Mouse (Mus musculus) liver, embryonic 14.5 days (tissue): Measurements from ENCODE around the gene Fhod1. TPM values are rescaled to one million over a fixed set of nuclear protein-coding genes. Genes with fewer than 3 reads are reported as not detected.
A peak's percentile ranks its signal among the peaks of the same experiment; 100 is the strongest.

Source experiments
- ATAC-seq: fragments of 200-750 bp; cut with Nextera tagmentation; 2 replicates; pipeline ENCODE4 v1.8.0; 2017; ENCODE audit warnings: moderate number of reproducible peaks, mild to moderate bottlenecking, moderate library complexity; ENCODE audit not compliant: insufficient read depth
- DNase-seq, 3 experiments: peaks; one replicate each; pipeline ENCODE4 v3.0.0-alpha.2; 2012 to 2013; ENCODE audit warnings: low read depth in 3 of 3, low spot score in 3 of 3
- H3K27ac ChIP-seq: fragments of 300-500 bp; sonication (generic); 2 replicates; pipeline ENCODE4 v1.5.1; 2014; ENCODE audit warnings: moderate library complexity, mild to moderate bottlenecking, control low read depth, inconsistent platforms
- H3K27me3 ChIP-seq: fragments of 300-500 bp; sonication (generic); 2 replicates; pipeline ENCODE4 v1.6.1; 2014; ENCODE audit warnings: mild to moderate bottlenecking, low read length, moderate library complexity; ENCODE audit not compliant: control insufficient read depth, insufficient read depth
- H3K36me3 ChIP-seq: fragments of 300-500 bp; sonication (generic); replicated peaks from 2 replicates; pipeline ENCODE4 v1.6.1; 2014; ENCODE audit warnings: low read depth; ENCODE audit not compliant: control insufficient read depth, insufficient read depth
- H3K4me1 ChIP-seq, 2 experiments: fragments of 200-500 bp in 1 of 2; fragments of 300-500 bp in 1 of 2; sonication (generic) in 1 of 2; replicated peaks; 2 replicates each; pipeline ENCODE4 v1.6.1; 2012 to 2014; ENCODE audit warnings: antibody characterized with exemption in 1 of 2, inconsistent platforms in 1 of 2, low read length in 1 of 2; ENCODE audit not compliant: control insufficient read depth in 2 of 2, insufficient read depth in 2 of 2
- H3K4me2 ChIP-seq: fragments of 300-500 bp; sonication (generic); 2 replicates; pipeline ENCODE4 v1.6.1; 2014; ENCODE audit warnings: low read depth, mild to moderate bottlenecking, control low read depth, moderate library complexity
- H3K4me3 ChIP-seq, 2 experiments: fragments of 200-500 bp in 1 of 2; fragments of 300-500 bp in 1 of 2; sonication (generic) in 1 of 2; 2 replicates each; pipeline ENCODE4 v1.5.1; 2012 to 2014; ENCODE audit warnings: low read depth in 2 of 2, low read length in 2 of 2, mild to moderate bottlenecking in 2 of 2, control low read depth in 1 of 2, inconsistent platforms in 1 of 2, moderate library complexity in 1 of 2; ENCODE audit not compliant: insufficient read depth in 1 of 2
- H3K9ac ChIP-seq: fragments of 300-500 bp; sonication (generic); replicated peaks from 2 replicates; pipeline ENCODE4 v1.6.1; 2014; ENCODE audit warnings: mild to moderate bottlenecking, control low read depth, moderate library complexity
- H3K9me3 ChIP-seq: fragments of 300-500 bp; sonication (generic); 2 replicates; pipeline ENCODE4 v1.6.1; 2016; ENCODE audit warnings: low read length, mixed read lengths; ENCODE audit not compliant: control insufficient read depth
- CTCF ChIP-seq: IDR thresholded peaks from 2 replicates; pipeline ENCODE4 v1.5.1; 2016; ENCODE audit warnings: antibody characterized with exemption, low read depth, control low read depth
- EP300 ChIP-seq: IDR thresholded peaks from 2 replicates; pipeline ENCODE4 v1.6.1; 2016; ENCODE audit warnings: antibody characterized with exemption, low read depth
- WGBS: fragments of 180-500 bp; shearing (Covaris S2); extraction: QIAGEN DNeasy Blood & Tissue Kit; methylation state at CpG from one replicate; pipeline ENCODE4 v1.1.7; 2014; ENCODE audit not compliant: insufficient replicate concordance; 5-methylcytosine and 5-hydroxymethylcytosine counted together
- polyA plus RNA-seq, 2 experiments: library from polyadenylated mRNA; depleted of rRNA in 1 of 2; stranded (reverse) in 1 of 2; unstranded in 1 of 2; fragments of >200 nt; fragmentation: Nextera tagmentation in 1 of 2; extraction: Ambion mirVana in 1 of 2; gene quantifications; 2 replicates each; pipeline versions ENCODE4 v1.2.1 to v1.2.3; 2012 to 2014

Gene Fhod1
- polyA plus RNA-seq, 2 experiments, result 0.42 to 4.4 TPM

DNA sequence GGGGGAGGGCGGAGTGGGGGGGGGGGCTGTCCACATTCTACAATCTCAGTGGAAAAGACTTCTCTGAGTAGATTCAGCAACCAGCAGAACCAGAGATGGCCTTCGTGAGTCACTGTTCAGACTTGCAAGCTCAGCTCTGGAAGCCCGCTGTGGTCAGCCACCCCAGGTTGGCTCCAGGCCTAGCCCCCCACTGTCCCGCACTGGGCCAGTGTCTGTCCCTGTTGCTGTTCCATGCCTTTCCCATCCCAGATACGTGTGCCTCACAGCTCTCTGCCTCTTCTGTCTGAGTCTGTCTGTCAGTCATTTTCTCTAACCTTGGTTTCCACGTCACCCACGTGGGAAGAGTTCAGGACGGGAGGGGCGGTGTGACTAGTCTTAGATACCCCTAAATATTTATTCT is 24.7 kb upstream of the Fhod1 start:
- H3K4me3 ChIP-seq, result no peak overlapping the region
- 68% methylated on average over 9 of the region's 9 CpGs for WGBS
- ATAC-seq (no peak), DNase-seq (no peak)
- no peaks in the 10 kb centered on the region for H3K27me3 ChIP-seq
- no peak overlapping the region for H3K27ac ChIP-seq
- no peaks in the 10 kb centered on the region for H3K36me3 ChIP-seq
- TF ChIP-seq CTCF, result no peak
- no peak for TF ChIP-seq EP300
- no peaks in the 10 kb centered on the region for H3K4me1 ChIP-seq
- H3K9ac ChIP-seq, result no peak overlapping the region
- no peaks in the 10 kb centered on the region for H3K9me3 ChIP-seq
- no peak overlapping the region for H3K4me2 ChIP-seq

DNA sequence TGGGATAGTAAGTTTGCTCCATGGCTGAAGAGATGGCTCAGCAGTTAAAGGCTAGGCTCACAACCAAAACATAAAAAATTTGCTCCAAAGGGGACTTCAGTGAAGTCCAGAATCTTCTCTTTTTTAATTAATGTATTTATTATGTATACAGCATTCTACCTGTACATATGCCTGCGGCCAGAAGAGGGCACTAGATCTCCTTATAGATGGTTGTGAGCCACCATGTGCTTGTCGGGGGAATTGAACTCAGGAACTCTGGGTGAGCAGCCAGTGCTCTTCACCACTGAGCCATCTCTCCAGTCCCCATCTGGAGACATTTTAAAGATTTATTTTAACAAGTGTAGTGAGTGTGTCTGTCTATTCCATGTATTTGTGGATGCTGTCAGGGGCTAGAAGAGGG is 19.4 kb upstream of the Fhod1 start:
- Histone ChIP-seq H3K9me3 (no peaks in the 10 kb centered on the region), H3K36me3 (no peaks in the 10 kb centered on the region), H3K27ac (no peak overlapping the region), H3K4me3 (no peak overlapping the region), H3K27me3 (no peaks in the 10 kb centered on the region), H3K9ac (no peak overlapping the region), H3K4me1 (no peaks in the 10 kb centered on the region; a peak in 1 of 4 replicates), H3K4me2 (no peak overlapping the region)
- ATAC-seq (no peak), DNase-seq (no peak)
- TF ChIP-seq EP300, result no peak
- TF ChIP-seq CTCF, result peak; percentile 57
- 42% methylated on average over 2 of the region's 2 CpGs for WGBS

DNA sequence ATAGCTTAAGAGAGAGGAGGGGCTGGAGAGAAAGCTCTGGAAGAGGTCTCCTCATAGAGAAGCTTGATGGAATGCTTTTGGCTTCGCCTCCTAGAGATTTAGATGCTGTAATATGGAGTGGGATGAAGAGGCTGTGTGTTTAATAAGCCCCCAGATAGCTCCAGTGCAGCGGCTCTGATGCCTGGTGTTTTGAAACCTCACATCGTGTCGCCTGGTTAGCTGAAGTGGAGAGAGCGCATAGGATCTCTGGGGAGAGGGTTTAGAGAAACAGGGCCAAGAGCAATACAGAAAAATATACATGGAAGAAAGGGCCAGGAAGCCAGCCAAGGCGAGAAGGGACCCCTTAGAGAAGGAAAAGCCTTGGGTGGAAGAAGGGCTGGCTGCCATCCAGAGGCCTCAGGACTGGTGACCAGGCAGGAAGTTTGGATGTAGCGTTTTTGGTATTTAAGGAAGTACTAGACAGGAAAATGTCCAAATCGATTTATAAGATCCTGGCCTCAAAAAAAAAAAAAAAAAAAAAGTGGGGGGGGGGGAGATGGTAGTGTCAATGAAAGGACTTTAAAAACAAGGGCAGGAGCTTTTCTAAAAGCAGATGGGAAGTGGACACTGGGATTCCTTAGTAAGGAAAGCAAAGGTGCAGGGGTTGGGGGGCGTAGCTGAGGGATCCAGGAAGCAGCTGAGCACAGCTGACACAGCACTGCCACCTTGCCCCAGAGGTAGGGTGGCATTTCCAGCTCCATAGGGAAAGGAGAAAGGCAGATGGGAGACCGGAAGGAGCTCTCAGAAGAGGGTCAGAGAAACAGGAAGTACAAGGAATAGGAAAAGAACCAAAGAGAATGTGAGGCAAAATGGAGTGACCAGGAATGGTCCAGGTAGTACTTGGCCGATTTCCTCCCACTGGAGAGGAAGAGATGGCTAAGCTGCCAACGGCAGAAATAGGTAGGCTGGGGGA is 14.3 kb upstream of the Fhod1 start:
- H3K4me2 ChIP-seq, result no peak overlapping the region
- ATAC-seq (no peak), DNase-seq (no peak)
- no peaks in the 10 kb centered on the region for H3K27me3 ChIP-seq
- H3K9ac ChIP-seq, result no peak overlapping the region
- H3K36me3 ChIP-seq, result no peaks in the 10 kb centered on the region
- H3K27ac ChIP-seq, result no peak overlapping the region
- no peak overlapping the region for H3K4me3 ChIP-seq
- WGBS, result 44% methylated on average over 12 of the region's 12 CpGs
- H3K4me1 ChIP-seq, result no peaks in the 10 kb centered on the region; a peak in 1 of 4 replicates
- no peak for TF ChIP-seq CTCF
- no peak for TF ChIP-seq EP300
- no peaks in the 10 kb centered on the region for H3K9me3 ChIP-seq

DNA sequence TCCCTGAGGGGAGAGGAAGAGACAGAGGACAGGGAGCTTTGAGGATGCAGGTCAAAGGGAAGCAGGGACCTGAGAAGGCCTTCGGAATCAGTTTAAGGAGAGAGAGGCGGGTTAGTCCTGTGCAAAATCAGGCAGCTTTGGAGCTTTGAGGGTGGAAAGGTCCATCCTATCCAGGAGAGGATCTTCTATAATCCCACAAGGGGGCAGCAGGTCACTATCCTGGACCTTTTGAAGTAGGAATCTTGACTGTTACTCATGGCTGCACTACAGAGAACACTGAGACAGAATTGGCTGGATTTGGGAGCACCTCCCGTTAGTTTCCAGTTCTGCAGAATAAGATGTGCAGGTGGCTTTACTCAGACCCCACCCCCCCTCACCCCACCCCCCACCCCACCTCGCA is 11.9 kb upstream of the Fhod1 start:
- H3K36me3 ChIP-seq, result no peaks in the 10 kb centered on the region
- H3K9me3 ChIP-seq, result no peaks in the 10 kb centered on the region
- no peak overlapping the region for H3K4me3 ChIP-seq
- no peak overlapping the region for H3K27ac ChIP-seq
- H3K9ac ChIP-seq, result no peak overlapping the region
- ATAC-seq, result no peak
- 53% methylated on average over 4 of the region's 4 CpGs for WGBS
- H3K4me1 ChIP-seq, result peaks cover 0 to 4% of the 10 kb centered on the region in 2 experiments; a peak in 1 of 4 replicates
- H3K27me3 ChIP-seq, result no peaks in the 10 kb centered on the region
- TF ChIP-seq EP300, result no peak
- TF ChIP-seq CTCF, result peak; percentile 35; the same call in 1 of the 2 replicates
- DNase-seq, result no peak
- no peak overlapping the region for H3K4me2 ChIP-seq

DNA sequence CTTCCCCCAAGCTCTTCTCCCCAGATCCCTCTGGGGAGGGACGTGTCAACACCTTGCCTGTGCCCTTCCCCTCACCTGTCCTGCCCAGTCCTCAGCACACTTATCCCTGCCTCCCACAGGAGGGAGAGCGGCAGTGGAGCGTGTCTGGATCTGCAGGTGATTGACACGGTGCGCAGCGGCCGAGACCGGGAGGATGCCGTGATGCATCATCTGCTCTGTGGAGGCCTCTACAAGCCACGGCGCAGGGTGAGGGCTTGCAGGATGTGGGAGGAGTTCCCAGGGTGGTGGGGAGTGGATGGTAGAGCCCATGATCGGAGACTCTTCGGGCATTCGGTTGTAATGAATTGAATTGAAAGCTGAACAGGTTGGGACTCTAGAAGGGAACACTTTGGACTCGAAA is 11.5 kb upstream of the Fhod1 start:
- no peak overlapping the region for H3K4me3 ChIP-seq
- peaks cover 0 to 4% of the 10 kb centered on the region in 2 experiments; a peak in 1 of 4 replicates for H3K4me1 ChIP-seq
- 60% methylated on average over 15 of the region's 15 CpGs for WGBS
- ATAC-seq (no peak), DNase-seq (no peak)
- no peaks in the 10 kb centered on the region for H3K27me3 ChIP-seq
- no peak overlapping the region for H3K27ac ChIP-seq
- no peaks in the 10 kb centered on the region for H3K9me3 ChIP-seq
- H3K9ac ChIP-seq, result no peak overlapping the region
- TF ChIP-seq EP300 (no peak), CTCF (no peak)
- H3K36me3 ChIP-seq, result no peaks in the 10 kb centered on the region
- no peak overlapping the region for H3K4me2 ChIP-seq
